Mouse (Mus musculus) left cerebral cortex, postnatal 36 days (tissue): ENCODE measurements around the gene Clasp1. TPM values are rescaled to one million over a fixed set of nuclear protein-coding genes. Genes with fewer than 3 reads are reported as not detected.

Experiments
- DNase-seq, 2 experiments: peaks; one replicate each; pipeline ENCODE4 v3.0.0; 2021 to 2022; ENCODE audit warnings: low spot score in 2 of 2, mixed read lengths in 1 of 2
- intact Hi-C: fragments of 180-260 bp; cut with DNase I; formaldehyde crosslinking; loops from one replicate; pipeline ENCODE4 v1.15.1; 2025
- total RNA-seq, 2 experiments: library from RNA; stranded (reverse); gene quantifications; 2 replicates each; pipeline ENCODE4 v1.2.3; 2021

Gene Clasp1
- total RNA-seq, 2 experiments from 2014 or later = 104 to 125 TPM

GRCm38 (mm10) chr1:118481703-118482102 lies 92.8 kb downstream of the Clasp1 start:
- intact Hi-C loops = loop anchor here (5.0 kb wide), 1 partner anchor 144 kb away; no protein-coding TSS in a partner anchor
- DNase-seq = peak; percentile 57 to 68

- DNase-seq = peak; percentile 19 to 26
- intact Hi-C loops = loop anchor here (5.0 kb wide), 1 partner anchor 145 kb away; no protein-coding TSS in a partner anchor
Observed at GRCm38 (mm10) chr1:118482285-118483019, 93.6 kb downstream of the Clasp1 start.

- no peak for DNase-seq
- intact Hi-C loops = loop anchor here (5.0 kb wide), 1 partner anchor 146 kb away; no protein-coding TSS in a partner anchor
Observed at GRCm38 (mm10) chr1:118483504-118484096, 94.7 kb downstream of the Clasp1 start.

GRCm38 (mm10) chr1:118485572-118485971 lies 96.7 kb downstream of the Clasp1 start:
- intact Hi-C loops = no loop called here
- no peak for DNase-seq

GRCm38 (mm10) chr1:118486021-118486420 lies 97.2 kb downstream of the Clasp1 start:
- intact Hi-C loops = no loop called here
- no peak for DNase-seq

- DNase-seq = no peak
- intact Hi-C loops = no loop called here
Observed at GRCm38 (mm10) chr1:118492811-118493210, 104.0 kb downstream of the Clasp1 start.

- intact Hi-C loops = no loop called here
- no peak for DNase-seq
Observed at GRCm38 (mm10) chr1:118494551-118494950, 105.7 kb downstream of the Clasp1 start.

- intact Hi-C loops = loop anchor here (5.0 kb wide), 1 partner anchor 166 kb away; no protein-coding TSS in a partner anchor
- peak; percentile 65 to 71 for DNase-seq
Observed at GRCm38 (mm10) chr1:118498311-118498710, 109.5 kb downstream of the Clasp1 start.

GRCm38 (mm10) chr1:118500606-118501005 lies 111.7 kb downstream of the Clasp1 start:
- intact Hi-C loops = no loop called here
- no peak for DNase-seq

GRCm38 (mm10) chr1:118501691-118502090 lies 112.8 kb downstream of the Clasp1 start:
- DNase-seq = no peak
- intact Hi-C loops = no loop called here

- no peak for DNase-seq
- intact Hi-C loops = no loop called here
Observed at GRCm38 (mm10) chr1:118505746-118506145, 116.9 kb downstream of the Clasp1 start.

- DNase-seq = no peak
- intact Hi-C loops = no loop called here
Observed at GRCm38 (mm10) chr1:118510996-118511395, 122.1 kb downstream of the Clasp1 start.

- intact Hi-C loops = no loop called here
- no peak for DNase-seq
Observed at GRCm38 (mm10) chr1:118511738-118512530, 123.1 kb downstream of the Clasp1 start.

GRCm38 (mm10) chr1:118516256-118516655 lies 127.4 kb downstream of the Clasp1 start:
- intact Hi-C loops = no loop called here
- DNase-seq = no peak

GRCm38 (mm10) chr1:118523161-118523560 lies 134.3 kb downstream of the Clasp1 start:
- intact Hi-C loops = no loop called here

GRCm38 (mm10) chr1:118525336-118525735 lies 136.5 kb downstream of the Clasp1 start:
- intact Hi-C loops = no loop called here
- no peak for DNase-seq

More at GRCm38 (mm10) chr1:118523161-118523560, 134.3 kb downstream of the Clasp1 start:
- no peak for DNase-seq

- intact Hi-C loops = no loop called here
- no peak for DNase-seq
Observed at GRCm38 (mm10) chr1:118529213-118529612, 140.4 kb downstream of the Clasp1 start.

GRCm38 (mm10) chr1:118531259-118531658 lies 142.4 kb downstream of the Clasp1 start:
- intact Hi-C loops = no loop called here
- no peak for DNase-seq

GRCm38 (mm10) chr1:118536021-118536420 lies 147.2 kb downstream of the Clasp1 start:
- intact Hi-C loops = no loop called here
- peak in 1 of 2 experiments; percentile 30 for DNase-seq

- no peak for DNase-seq
- intact Hi-C loops = no loop called here
Observed at GRCm38 (mm10) chr1:118539046-118539445, 150.2 kb downstream of the Clasp1 start.
